Mouse (Mus musculus) cerebellum, adult 11-12 months (tissue): ENCODE results near the gene Tmem167.
"Not testable (repeated sequence)": the region's sequence is repeated elsewhere in the genome, so short reads cannot be mapped to it uniquely, and the experiment has no call there.

Experiments
- DNase-seq: peaks from one replicate; pipeline ENCODE4 v3.0.0; 2022

Tmem167 gene

DNA sequence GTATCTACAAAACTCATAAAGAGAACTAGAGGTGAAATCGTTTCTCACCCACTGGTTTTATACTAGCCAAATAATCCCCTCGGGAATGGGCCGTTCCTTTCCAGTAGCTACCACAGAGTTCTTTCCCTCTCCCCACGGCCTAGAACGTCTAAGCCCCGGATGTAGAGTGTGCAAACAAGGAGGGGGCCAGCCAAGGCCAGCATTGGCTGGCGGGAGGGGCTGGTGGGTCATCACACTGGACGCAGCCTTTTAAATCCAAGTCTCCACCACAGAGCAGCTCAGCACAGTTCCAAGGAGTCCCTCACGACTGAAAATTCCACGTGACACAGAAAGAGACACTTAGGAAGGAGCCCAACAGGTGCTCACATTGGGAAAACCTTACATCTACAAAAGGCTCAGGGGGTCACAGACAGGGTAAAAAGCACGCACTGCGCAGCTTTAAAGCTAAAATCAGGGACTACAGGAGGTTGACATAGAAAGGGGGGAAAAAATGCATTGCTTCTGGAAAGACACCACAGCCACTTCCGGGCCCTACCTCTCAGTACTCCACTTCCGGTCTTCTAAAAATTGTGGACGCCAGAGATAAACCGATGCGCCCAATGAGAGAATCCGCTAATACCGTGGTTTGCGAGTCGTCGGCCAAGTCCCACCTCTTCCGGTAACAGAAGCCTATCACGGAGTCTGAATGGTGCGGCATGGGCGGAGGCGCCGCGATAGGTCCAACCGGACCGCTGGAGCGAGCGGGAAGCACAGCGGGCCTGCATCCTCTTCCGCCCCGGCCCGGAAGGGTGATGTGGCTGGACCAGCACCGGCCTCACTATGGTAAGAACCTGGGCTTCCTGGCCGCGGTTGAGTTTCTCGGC lies at the start of gene Tmem167, which contains the start of gene Xrcc4:
Gene Tmem167, plus strand, starts transcription at position 162 of the 863 bp plus-strand sequence.
Gene Xrcc4, minus strand, starts transcription at position 647 of the 863 bp plus-strand sequence.
- DNase-seq = peak; percentile 98

DNA sequence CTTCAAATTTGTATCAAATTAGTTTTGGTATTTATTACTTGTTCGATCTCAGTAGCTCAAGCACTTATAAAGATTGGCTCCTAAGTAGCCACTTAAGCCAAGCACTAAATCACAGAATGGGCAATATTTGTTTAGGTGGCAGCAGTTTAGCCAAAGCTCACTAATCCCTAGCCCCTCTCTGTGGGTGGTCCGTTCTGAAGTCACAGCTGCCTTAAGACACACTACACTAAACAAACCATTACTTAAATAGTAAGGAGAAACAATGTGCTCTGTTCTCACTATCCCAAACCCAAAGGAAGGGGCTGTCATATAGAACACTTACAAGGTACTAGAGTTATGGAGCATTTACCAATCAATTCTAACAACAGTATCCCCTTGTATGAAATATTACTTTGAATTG lies 49.3 kb upstream of the Tmem167 start:
- no peak for DNase-seq

DNA sequence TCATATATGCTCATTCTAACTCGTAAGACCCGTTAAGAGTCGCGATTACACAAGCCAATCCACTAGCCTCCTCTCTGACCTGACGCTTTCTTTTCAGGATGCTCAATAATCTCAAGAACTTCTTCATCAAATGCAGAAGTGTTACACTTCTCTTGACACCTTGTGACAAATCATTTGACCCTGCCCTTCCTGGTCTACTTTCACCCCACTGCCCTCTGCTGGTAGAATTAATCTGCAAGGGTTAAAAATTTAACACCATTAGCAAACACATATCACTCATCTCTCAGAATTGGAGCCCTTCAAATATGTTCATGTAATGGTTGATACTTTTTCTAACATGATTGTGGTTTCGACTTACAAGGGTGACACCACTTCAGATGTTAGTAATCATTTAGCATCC lies 37.2 kb upstream of the Tmem167 start:
- no peak for DNase-seq

DNA sequence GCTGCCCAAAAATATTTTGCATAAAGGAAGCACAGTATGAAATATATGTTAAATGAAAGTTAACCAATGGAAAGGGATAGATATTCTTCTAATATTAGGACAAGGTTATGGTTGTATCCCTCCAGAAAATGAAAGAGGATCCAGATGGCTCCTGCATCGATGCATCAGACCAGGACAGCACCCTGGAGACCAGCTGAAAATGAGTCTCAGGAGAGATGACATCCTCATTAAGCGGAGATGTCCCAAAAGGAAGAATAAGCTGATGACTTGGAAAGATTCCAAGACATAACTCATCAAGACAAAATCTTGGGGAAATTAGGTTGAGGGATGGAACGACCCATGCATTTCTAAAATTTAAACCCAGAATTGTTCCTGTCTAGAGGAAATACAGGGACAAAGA lies 36.5 kb upstream of the Tmem167 start:
- no peak for DNase-seq

DNA sequence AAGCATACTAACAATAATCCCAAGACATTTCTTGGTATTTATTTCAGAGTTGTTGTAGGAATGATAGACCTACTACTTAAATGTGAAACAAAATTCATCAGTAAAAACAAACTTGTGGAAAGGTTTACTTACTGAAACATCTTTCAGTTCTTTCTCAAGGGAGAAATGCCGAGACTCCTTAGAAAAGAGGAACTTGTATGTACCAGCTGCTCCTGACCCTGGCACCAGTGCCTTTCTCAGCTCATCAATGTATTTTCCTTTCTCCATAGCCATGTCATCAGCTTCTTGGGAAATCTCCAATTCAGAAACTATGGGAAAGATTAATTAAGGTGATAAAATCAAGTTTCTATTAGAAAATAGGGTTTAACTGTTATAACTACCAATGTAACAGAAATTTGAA lies 27.0 kb upstream of the Tmem167 start:
- no peak for DNase-seq

DNA sequence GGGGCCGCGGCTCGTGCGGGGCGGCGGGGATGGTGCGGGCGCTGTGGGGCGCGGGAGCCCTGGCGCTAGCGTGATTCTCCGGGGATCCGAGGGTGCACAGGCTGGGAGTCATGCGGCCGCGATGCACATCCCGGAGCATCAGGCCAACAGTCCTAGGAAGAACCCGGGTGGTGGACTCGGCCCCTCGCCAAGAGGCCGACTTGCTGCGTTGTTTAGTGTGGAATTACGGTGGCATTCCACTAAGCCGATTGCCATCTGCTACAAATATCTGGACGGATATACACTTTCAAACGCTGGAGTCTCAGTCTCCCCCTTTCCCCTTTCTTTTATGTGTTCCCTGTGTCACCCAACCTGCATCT lies 881 bp downstream of the Tmem167 start:
- DNase-seq = no peak

DNA sequence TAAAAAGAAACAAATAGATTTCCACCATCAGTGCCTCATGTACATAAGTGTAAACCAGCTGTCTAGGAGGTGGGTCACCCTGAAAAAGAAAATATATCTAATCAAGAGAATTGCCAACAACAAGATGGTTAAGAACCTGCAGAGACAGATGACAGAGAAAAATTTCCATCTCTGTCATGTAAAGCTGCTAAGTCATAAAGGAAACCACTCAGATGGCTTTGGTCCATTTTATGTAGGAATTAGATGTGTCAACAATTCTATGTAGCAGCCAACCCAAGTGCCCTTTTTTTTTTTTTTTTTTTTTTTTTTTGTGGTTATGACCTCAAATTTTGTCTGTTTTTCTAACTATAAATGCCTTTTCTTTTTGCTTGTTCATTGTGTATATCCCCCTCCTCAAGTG lies 12.6 kb downstream of the Tmem167 start:
- no peak for DNase-seq

DNA sequence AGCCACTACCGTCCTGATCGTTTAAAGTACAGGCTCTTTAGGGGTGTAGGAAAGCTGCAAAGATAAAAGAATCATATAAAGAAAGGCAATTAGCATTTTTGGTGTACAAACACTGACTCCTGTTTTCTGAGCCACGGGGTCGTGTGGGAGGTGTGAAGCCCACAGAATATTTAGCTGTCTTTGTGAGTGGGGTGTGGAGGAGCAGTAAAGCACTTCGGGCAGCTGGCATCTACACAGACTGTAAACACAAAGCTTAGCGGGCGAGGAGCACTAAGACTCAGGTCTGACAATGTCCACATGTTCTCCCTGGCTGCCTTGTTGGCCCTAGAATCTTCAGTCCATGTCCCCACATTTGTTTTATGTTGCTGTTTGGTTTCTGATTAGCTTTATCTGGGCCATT lies 17.2 kb downstream of the Tmem167 start:
- no peak for DNase-seq

DNA sequence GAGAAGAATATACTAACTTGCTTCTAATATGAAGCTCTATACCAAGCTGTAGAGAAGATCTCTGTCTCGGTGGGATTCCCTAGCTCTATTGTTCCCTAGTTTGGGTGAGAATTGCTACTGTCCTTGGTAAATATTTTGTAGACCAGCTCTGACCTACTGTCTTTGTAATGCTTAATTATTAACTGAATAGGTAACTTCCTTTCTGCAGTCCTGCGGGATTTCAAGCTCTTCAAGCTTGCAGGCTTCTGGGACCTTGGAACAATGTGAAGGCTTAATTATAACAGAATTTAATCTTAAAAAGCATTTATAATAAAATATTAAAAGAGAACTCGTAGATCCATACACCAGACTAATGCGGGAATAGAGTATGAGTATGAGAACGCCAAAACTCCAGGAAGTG lies 19.8 kb downstream of the Tmem167 start:
- not testable (repeated sequence) for DNase-seq

DNA sequence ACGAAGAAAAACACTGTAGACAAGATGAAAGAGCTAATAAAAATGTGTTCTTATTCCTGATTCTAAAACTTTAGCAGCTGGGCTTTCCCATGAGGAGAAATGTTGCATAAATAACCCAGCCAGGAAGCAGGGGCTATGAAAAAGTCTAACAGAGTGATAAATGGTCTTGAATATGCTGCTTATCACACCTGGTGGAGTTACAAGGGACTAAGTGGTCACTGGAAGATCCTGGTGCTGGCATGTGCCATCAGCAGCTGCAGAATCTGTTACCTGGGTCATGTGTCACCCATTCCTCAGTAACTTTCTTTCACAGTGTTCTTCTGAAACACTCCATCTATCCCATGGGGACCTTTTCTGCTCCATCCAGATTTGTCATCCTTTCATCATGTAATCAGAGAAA lies 22.8 kb downstream of the Tmem167 start:
- no peak for DNase-seq

DNA sequence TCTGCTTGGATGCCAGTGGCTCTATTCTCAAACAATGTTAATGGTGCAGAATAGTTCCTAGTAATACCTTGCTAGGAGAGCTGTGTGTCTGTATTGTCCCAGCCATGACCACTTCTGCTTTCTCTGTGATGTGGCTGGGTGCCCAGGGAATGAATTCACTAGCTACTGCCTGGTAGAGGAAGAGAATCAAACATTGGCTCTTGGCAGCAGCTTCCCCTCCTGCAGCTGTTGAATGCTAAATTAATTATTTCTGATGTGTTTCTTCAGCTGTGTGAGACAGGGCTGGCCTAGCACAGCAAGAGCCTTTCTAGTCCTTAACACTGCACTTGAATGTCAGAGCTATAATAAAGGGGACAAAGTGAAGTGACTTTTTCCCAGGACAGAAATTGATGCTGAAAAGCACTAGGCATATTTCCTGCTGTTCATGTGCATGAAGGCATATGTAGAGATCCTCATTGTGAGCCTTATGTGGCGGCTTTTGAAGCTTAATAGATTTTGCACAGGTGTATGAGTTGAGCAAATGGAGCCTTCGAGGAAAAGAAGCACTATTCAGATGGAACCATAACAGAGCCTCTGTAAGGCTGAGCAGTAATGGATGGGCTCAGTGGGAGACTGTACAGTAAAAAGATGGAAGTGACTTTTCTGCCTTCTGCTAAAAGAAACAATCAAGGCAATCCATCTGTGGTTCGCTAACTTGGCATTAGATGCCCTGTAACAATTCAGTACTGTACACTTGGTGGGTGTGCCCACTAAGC lies 47.4 kb downstream of the Tmem167 start:
- DNase-seq = peak; percentile 13

DNA sequence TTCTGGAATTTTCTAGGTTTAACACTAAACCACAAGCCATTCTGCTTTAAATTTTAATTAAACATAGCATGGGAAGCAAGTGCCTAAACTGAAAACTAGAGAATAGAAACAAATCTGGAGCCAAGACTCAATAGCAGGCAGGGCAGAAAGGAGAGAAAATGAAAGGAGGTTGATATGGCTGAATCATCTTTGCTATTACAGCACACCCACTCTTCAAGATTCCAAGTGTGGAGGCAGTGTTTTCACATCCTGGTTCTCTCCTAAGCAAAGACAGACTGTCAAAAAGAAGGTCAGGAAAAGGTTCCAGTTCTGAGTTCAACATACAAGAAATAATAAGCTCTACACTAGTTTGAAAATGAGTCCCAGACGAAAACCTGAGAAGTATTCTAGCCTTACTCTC lies 52.8 kb downstream of the Tmem167 start:
- no peak for DNase-seq

DNA sequence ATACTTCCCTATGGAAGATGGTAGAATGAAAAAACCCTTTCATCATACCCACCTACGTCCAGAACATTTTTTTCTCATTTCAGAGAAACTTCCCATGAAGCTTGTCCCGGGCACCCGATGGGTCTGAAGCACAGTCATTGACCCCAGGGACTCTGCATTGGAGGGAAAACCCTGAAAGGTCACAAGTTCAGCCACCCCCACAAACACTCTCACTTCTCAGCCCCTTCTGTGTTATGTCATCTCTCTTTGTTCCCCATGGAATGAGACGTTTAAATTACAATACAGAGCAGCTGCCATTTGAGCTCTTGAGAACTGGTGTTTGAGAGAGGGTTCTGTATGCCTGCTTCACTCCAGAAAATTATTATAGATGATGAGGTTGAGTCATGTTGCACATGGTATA lies 54.3 kb downstream of the Tmem167 start:
- no peak for DNase-seq

DNA sequence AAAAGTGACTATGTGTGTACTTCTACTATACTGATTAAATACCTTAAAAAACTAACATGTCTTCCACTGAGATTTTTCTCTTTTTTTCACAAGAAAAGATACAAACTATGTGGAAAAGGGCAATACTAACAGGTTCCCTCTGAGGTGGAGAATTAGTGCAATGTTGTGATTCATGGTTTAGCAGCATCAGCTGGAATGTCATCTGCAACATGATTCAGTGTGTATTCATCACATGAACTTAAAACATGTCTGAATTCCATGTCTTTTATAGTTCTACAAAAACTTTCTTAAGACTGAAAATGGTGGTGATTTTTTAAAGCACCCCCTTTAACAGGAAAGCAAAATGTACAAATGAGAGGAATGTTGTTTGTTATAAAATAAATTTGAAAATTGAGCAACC lies 63.0 kb downstream of the Tmem167 start:
- DNase-seq = no peak

DNA sequence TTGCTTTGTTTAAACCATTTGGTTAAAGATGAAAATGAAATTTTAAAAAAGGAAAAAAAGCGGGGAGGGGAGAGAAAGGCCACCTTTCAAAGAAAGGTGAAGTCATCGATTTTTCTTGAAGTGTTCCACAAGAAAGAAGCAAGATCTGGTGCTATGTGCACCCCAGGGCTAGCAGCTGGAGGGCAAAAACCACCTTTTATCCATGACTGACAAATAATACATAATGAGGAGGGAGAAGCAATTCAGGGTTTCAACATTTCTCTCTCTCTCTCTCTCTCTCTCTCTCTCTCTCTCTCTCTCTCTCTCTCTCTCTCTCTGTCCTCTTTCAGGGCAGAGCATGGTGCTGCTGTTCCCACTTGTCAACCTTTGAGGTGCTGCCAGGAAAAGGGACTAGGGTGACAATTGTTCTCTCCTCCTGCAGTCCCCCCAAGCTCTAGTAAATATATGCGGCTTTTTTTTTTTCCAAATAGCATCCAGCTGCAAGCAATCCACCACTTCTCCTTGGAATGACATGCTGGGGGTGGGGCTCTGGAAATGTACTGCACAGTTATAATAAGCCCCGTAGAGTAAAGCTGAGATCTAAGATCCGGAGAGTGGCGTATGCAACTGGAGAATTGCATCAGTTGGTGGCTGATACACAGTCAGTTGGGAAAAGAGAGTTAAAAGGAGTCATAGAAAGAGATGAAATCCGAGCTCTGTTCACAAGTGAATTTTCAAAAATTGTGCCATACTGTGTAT lies 63.8 kb downstream of the Tmem167 start:
- DNase-seq = no peak

DNA sequence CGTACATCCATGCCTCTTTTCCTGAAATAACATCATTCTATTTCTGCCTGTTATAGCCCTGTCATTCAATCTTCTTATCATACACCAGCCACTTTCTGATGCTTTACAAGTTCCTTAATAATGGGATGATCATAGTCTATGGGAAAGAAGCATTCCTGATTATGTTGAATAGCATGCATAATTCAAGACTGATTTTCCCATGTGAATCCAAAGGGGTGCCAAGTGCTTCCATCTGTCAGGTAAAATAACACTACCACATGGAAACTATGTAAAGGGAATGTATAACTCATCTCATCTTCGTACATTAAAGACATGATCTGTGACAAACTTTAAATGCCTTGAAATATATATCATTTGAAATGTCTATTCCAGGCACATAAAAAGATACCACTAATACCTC lies 75.2 kb downstream of the Tmem167 start:
- DNase-seq = no peak

DNA sequence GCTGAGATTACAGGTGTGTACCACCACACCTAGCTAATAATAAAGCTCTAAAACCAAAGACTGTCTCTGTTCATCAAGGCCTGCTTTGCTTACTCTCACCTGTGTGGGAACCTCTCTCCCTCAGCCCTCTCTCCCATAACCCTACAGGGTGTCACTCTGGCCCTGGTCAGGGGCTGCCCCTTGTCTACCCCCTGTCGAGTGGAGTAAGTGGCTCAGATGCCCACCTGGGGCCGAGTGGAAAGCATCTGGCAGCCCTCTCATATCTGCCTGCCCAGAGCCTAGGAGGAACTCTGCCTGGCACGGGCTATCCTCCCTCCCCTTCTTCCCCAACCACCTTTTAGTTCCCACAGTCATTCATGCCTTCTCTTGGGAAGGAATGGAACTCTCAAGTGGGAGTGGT lies 78.1 kb downstream of the Tmem167 start:
- DNase-seq = no peak

DNA sequence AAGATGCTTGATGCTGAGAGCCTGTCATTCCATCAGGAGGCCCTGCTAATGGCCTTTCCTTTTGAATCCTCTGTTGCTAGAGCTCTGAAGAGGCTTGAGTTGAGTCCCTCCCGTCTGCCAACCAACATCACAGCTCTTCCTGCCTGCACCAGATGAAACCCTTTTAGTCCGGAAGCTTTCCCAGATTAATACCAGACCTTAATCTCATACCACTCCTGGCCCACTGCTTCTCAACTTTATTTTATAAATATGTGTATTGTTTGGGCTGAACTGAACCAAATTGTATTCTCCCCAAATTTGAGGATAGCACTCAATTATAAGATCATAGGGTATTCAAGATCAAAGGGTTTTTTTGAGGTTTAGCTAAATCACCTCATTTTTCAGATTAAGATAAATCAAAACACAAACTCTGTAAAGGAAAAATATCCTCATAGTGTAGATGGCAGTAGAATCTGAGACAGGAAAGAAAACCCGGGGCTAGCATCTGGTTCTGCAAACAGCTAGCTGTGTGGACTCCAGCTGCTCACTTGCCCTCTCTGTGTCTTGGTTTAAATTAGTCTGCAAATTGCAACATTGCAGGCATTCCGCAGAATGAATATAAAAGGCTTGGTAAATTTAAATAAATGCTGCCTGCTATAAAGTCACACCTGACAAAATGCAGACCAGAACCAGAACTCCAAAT lies 81.3 kb downstream of the Tmem167 start:
- no peak for DNase-seq

DNA sequence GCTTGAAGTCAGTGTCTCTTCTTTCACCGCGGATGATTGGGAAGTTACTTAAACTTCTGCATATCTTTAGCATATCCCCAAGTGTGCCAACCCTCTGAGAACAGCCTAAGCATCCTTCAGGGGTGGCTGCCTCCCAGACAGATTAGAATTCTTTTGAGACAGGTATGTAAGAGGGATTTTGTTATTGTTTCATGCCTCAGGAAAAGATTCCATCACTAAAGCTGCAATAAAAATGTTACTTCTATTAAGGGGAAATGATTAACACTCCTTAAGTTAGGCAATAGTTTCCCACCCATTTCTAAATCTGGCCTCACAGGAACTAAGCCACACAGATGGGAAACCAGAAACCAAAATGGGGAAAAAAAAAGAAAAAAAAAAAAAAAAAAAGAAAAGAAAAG lies 81.9 kb downstream of the Tmem167 start:
- no peak for DNase-seq

DNA sequence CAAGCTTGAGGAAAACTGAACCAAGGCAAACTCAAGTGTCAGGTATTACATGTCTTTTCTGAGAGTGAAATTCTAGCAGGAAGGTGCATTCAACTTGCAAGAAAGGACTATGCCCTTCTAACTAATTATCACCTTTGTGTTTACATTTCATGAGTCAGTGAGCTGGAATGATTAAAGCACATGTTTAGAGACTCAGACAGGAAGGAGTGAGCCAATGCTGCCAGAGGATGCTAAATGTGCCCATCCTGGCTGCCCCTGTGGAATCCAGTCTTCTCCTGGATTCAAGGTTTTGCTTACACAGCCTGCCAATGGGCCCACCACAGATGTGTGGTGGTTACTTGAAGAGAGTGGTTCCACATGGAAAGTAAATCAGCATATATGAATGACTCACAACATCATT lies 82.5 kb downstream of the Tmem167 start:
- DNase-seq = no peak

DNA sequence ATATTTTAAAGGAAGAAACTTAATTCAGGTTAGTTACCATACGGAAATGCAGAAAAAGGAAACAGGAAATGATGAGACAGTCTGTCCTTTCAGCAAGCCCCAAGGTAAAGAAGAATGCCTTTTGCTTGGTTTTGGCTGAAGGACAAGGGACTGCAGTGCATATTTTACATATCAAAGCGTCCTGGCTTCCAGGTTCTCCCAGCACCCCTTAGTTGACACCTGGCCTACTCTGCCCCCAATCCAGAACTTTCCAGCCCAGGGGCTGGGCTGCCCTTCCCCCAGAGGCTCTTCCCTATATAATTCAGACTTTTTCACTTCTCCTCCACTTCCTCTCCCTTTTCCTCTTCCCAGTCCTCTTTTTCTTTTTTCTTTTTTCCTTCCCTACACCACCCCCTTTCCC lies 86.7 kb downstream of the Tmem167 start:
- DNase-seq = no peak

DNA sequence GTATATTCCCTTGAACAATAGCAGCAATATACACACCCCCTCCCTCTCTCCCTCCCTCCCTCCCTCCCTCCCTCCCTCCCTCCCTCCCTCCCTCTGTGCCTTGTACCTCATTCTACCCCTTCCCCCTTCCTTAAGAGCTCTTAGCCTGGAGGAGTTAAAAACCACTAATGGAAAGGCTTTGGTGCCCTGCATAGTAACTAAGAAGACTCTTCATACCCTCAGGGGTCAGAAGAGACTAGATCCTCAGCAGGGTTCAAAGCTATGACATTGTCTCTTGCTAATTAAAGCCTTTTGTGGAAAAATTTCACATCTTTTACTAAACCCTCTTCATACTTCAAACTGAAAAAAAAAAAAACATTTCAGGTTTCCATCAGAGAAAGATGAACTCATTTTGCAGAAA lies 93.3 kb downstream of the Tmem167 start:
- DNase-seq = no peak

DNA sequence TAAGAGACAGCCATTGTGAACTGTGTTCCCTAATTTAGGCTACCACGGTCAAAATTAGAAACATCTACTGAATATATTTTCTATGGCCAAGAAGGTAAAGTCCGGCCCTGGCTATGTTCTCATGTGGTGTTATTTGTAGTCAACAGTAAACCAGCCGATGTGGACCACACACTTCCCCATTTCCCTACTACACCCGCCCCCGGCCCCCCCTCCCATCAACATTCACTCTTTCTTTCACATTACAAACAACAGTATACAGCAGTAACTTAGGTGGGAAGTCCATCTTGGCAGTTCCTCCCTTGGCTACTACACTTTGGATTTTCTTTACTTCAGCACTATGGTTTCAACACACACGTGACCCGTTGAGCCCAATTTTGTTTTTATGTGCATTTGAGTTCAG lies 94.6 kb downstream of the Tmem167 start:
- DNase-seq = no peak
